Mouse (Mus musculus) lung, embryonic 16.5 days (tissue): ENCODE results near the gene Pdpr. TPM values are rescaled to one million over a fixed set of nuclear protein-coding genes. Genes with fewer than 3 reads are reported as not detected.

Experiments
- ATAC-seq: fragments of 200-750 bp; cut with Nextera tagmentation; 2 replicates; pipeline ENCODE4 v1.8.0; 2017; ENCODE audit warnings: low read depth, mild to moderate bottlenecking, moderate library complexity
- H3K27ac ChIP-seq: fragments of 300-500 bp; sonication (generic); 2 replicates; pipeline ENCODE4 v1.5.1; 2014; ENCODE audit warnings: mild to moderate bottlenecking, control low read depth, low read length
- H3K27me3 ChIP-seq: fragments of 300-500 bp; sonication (generic); 2 replicates; pipeline ENCODE4 v1.6.1; 2014; ENCODE audit warnings: low read depth, low read length, mixed read lengths; ENCODE audit not compliant: control insufficient read depth, insufficient read depth
- H3K36me3 ChIP-seq: fragments of 300-500 bp; sonication (generic); 2 replicates; pipeline ENCODE4 v1.6.1; 2014; ENCODE audit warnings: low read length; ENCODE audit not compliant: control insufficient read depth, insufficient read depth
- H3K4me1 ChIP-seq: fragments of 300-500 bp; sonication (generic); replicated peaks from 2 replicates; pipeline ENCODE4 v1.6.1; 2014; ENCODE audit warnings: low read length, mixed read lengths; ENCODE audit not compliant: control insufficient read depth, insufficient read depth
- H3K4me2 ChIP-seq: fragments of 300-500 bp; sonication (generic); 2 replicates; pipeline ENCODE4 v1.6.1; 2014; ENCODE audit warnings: low read depth, low read length, control low read depth
- H3K4me3 ChIP-seq: fragments of 300-500 bp; sonication (generic); 2 replicates; pipeline ENCODE4 v1.5.1; 2014; ENCODE audit warnings: mild to moderate bottlenecking, low read length, control low read depth
- H3K9ac ChIP-seq: fragments of 300-500 bp; sonication (generic); 2 replicates; pipeline ENCODE4 v1.6.1; 2014; ENCODE audit warnings: low read length, control low read depth
- H3K9me3 ChIP-seq: fragments of 300-500 bp; sonication (generic); 2 replicates; pipeline ENCODE4 v1.6.1; 2016; ENCODE audit warnings: low read length; ENCODE audit not compliant: control insufficient read depth
- WGBS: fragments of 180-500 bp; shearing (Covaris S2); extraction: QIAGEN DNeasy Blood & Tissue Kit; methylation state at CpG from one replicate; pipeline ENCODE4 v1.1.7; 2014; 5-methylcytosine and 5-hydroxymethylcytosine counted together
- polyA plus RNA-seq: library from polyadenylated mRNA; unstranded; fragments of >200 nt; fragmentation: Nextera tagmentation; extraction: Ambion mirVana; gene quantifications from 2 replicates; pipeline ENCODE4 v1.2.1, GENCODE M21; 2015

Pdpr gene
- polyA plus RNA-seq = 9.2 and 9.6 TPM in 2 replicates

DNA sequence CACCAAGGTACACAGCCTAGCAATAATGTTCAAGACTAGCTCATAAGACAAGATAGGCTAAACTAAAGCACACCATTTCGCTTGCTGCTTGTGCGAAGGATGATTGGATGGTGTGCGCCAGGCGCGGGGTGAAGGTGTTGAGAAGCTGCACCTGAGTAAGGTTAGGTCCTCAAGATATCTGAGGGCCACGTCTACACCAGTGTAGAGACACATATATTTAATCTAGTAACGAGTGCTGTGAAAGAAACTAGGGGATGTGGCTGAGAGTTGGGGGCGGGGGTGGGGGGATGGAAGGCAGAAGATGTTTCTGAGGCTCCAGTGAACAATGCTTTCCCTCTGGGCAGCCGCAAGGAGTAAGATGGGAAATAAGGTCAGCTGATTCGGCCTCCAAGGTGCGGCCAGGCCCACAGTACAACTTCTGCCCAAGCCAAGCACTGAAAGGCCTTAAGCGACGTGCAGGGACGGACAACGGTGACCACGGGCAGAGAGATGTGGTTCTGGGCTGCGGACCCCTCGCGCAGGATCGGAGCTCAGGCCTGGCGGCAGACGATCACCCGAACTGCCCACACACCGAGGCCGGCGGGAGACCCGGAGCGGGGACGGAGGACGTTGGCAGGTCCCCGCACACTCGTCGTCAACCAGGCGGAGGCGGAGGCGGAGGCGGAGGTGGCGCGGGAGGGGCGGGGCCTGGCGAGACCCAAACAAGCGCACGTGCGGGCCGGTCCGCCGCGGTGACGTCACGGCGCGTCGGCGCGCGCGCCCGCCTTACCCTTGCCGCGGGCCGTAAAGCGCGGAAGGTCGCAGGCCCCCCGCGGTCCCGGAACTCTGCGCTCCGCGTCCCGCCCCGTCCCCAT lies at the start of gene Pdpr:
Gene Pdpr, plus strand, starts transcription at position 766 of the 854 bp plus-strand sequence.
- Histone ChIP-seq H3K4me3 (peak within 1 kb of the TSS; percentile 70), H3K4me1 (peaks cover 10% of the 10 kb centered on the region), H3K4me2 (peak within 1 kb of the TSS; percentile 93), H3K9me3 (no peaks in the 10 kb centered on the region), H3K36me3 (no peaks in the 10 kb centered on the region), H3K27ac (0 out of 2 replicates have a peak within 1 kb of the TSS, but pooled peaks have one; percentile 37), H3K27me3 (no peaks in the 10 kb centered on the region), H3K9ac (peak within 1 kb of the TSS; percentile 75)
- 6% methylated on average over 51 of the region's 72 CpGs for WGBS
- ATAC-seq = peak; percentile 97

DNA sequence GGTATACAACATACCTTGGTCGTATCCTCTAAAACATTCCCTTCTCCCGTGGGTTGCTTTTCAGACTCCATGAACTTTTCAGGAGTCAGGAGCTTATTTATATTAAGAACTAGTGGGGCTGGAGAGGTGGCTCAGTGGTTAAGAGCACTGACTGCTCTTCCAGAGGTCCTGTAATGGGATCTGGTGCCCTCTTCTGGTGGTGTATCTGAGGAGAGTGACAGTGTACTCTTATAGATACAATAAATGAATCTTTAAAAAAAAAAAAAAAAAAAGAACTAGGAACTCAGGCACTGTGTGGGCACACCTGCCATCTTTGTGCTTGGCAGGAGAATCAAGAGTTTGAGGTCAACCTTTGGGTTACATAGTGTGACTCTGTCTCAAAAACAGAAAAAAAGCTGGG lies 45.7 kb upstream of the Pdpr start:
- H3K27ac ChIP-seq = no peak overlapping the region
- peaks cover 72% of the 10 kb centered on the region for H3K36me3 ChIP-seq
- H3K4me1 ChIP-seq = no peaks in the 10 kb centered on the region
- H3K4me2 ChIP-seq = no peak overlapping the region
- no peaks in the 10 kb centered on the region for H3K27me3 ChIP-seq
- ATAC-seq = no peak
- H3K9ac ChIP-seq = no peak overlapping the region
- no peaks in the 10 kb centered on the region for H3K9me3 ChIP-seq
- WGBS = 87% methylated on average over 2 of the region's 2 CpGs
- no peak overlapping the region for H3K4me3 ChIP-seq

DNA sequence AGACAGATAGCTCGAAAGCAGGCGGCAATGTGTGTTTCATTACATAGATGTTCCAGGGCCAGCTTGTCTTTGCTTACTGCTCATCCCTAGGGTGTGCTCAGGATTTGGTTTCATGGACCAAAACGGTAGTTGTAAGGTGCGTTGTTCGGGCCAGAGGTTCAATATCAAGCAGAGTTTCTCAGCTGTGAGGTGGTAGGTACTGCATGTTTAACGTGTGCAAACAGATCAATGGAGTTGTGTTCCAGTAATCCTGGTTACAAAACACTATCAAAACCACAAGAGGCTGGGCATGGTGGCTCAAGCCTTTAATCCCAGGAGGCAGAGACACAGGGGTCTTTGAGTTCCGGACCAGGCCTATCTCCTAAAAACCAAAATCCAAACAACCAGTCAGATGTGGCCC lies 45.3 kb upstream of the Pdpr start:
- 91% methylated on average over 7 of the region's 7 CpGs for WGBS
- H3K4me3 ChIP-seq = no peak overlapping the region
- no peak for ATAC-seq
- H3K4me2 ChIP-seq = no peak overlapping the region
- H3K4me1 ChIP-seq = no peaks in the 10 kb centered on the region
- no peak overlapping the region for H3K9ac ChIP-seq
- H3K27ac ChIP-seq = no peak overlapping the region
- no peaks in the 10 kb centered on the region for H3K9me3 ChIP-seq
- H3K27me3 ChIP-seq = no peaks in the 10 kb centered on the region
- peaks cover 72% of the 10 kb centered on the region for H3K36me3 ChIP-seq

DNA sequence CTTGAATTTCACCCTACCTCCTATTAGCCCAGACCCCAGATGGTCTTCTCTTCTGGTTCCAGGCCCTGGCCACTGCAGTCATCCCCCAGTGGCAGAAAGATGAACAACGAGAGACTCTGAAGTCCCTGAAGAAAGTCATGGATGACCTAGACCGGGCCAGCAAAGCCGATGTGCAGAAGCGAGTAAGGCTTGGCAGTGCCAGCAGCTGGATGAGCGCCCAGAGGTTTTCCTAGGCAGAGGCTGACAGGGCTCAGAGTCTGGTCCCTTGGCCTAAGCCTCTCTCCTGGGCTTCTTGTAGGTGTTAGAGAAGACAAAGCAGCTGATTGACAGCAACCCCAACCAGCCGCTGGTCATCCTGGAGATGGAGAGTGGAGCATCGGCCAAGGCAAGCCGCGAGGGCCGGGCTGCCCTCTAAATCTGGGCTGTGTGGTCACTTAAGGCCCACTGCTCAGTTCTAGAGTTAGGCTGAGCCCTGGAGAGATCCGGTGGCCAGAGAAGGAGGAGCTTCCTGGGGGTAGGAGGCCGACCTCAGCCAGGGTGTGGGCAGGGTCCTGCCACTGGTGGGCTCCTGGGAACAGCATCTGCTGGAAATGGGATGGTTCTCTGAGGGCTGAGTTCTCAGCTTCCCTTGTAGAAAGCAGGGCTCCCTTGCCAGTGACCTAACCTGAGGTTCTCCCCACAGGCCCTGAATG lies 40.5 kb upstream of the Pdpr start:
- Histone ChIP-seq H3K4me2 (no peak overlapping the region), H3K27me3 (no peaks in the 10 kb centered on the region), H3K4me1 (peaks cover 11% of the 10 kb centered on the region), H3K27ac (no peak overlapping the region), H3K36me3 (peaks cover 51% of the 10 kb centered on the region), H3K9ac (no peak overlapping the region), H3K4me3 (no peak overlapping the region), H3K9me3 (no peaks in the 10 kb centered on the region)
- WGBS = 92% methylated on average over 12 of the region's 12 CpGs
- no peak for ATAC-seq

DNA sequence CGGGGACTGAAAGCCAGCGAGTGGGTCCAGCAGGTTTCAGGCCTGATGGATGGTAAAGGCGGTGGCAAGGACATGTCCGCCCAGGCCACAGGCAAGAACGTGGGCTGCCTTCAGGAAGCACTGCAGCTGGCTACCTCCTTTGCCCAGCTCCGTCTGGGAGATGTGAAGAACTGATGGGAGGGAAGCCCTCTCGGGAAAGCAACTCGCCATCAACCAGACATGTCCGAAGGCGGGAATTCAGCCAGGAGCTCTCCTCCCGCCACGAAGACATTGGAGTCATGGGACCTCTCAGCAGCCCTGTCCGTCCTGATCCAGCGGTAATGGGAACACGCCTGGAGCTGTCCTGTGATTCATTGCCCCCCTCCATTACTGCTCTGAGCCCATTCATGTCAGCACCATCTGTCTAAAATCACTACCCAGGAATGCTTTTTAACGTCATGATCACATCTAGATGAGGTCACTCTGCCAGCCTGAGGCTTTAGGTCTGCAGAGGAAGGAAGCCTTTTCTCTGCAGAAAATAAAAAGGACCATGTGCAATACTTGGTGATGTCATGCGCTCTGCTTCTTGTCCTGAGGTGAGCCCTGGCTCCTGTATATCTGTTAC lies 39.3 kb upstream of the Pdpr start:
- 87% methylated on average over 17 of the region's 17 CpGs for WGBS
- Histone ChIP-seq H3K4me1 (peaks cover 11% of the 10 kb centered on the region), H3K27me3 (no peaks in the 10 kb centered on the region), H3K9ac (no peak overlapping the region), H3K9me3 (no peaks in the 10 kb centered on the region), H3K36me3 (peaks cover 43% of the 10 kb centered on the region), H3K4me2 (no peak overlapping the region), H3K27ac (no peak overlapping the region), H3K4me3 (no peak overlapping the region)
- no peak for ATAC-seq

DNA sequence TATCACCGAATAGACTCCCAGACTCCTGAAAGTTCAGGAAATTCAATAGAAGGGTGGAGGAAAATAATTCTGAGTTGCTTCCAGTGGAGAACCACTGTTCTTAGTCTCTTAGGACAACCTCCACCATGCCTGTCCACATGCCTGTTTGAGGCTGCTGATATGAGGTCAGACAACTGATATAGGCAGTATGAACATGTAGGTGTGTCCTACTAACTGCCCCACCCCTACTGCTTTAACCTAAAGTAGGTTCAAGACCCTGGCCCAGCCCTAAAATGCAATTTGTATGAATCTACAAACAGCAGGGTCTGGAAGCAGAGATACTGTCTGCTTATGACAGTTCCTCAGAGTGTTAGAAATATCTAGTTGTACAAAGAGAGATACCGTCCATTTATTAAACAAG lies 38.8 kb upstream of the Pdpr start:
- peaks cover 11% of the 10 kb centered on the region for H3K4me1 ChIP-seq
- H3K36me3 ChIP-seq = peaks cover 38% of the 10 kb centered on the region
- no peak for ATAC-seq
- 59% methylated on average over 2 of the region's 2 CpGs for WGBS
- H3K4me2 ChIP-seq = no peak overlapping the region
- H3K27ac ChIP-seq = no peak overlapping the region
- no peaks in the 10 kb centered on the region for H3K9me3 ChIP-seq
- H3K4me3 ChIP-seq = peak overlapping the region; percentile 95
- H3K9ac ChIP-seq = no peak overlapping the region
- no peaks in the 10 kb centered on the region for H3K27me3 ChIP-seq

DNA sequence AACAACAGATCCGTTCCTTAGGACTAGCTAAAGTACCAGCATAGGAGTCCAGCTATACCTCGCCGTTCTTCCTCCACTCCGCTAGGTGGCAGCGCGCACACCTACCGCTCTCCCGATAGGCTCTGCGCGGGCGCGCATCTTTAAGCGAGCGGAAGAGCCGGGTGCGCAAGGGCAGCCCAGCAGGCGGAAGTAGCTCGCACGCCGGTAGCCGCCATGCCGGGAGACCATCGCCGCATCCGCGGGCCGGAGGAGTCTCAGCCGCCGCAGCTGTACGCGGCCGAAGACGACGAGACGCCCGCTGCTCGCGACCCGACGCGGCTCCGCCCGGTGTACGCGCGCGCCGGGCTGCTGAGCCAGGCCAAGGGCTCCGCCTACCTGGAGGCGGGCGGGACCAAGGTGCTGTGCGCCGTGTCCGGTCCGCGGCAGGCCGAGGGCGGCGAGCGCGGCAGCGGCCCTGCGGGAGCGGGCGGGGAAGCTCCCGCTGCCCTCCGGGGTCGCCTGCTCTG lies 38.2 kb upstream of the Pdpr start, which contains the start of gene Exosc6:
Gene Exosc6, plus strand, starts transcription at position 182 of the 506 bp plus-strand sequence.
- under 1% methylated on average over 53 of the region's 68 CpGs for WGBS
- Histone ChIP-seq H3K27ac (peak within 1 kb of the TSS; percentile 82), H3K4me1 (peaks cover 15% of the 10 kb centered on the region), H3K36me3 (peaks cover 38% of the 10 kb centered on the region), H3K9ac (peak within 1 kb of the TSS; percentile 91), H3K4me3 (peak within 1 kb of the TSS; percentile 95), H3K27me3 (no peaks in the 10 kb centered on the region), H3K4me2 (peak within 1 kb of the TSS; percentile 97), H3K9me3 (no peaks in the 10 kb centered on the region)
- ATAC-seq = peak; percentile 95

DNA sequence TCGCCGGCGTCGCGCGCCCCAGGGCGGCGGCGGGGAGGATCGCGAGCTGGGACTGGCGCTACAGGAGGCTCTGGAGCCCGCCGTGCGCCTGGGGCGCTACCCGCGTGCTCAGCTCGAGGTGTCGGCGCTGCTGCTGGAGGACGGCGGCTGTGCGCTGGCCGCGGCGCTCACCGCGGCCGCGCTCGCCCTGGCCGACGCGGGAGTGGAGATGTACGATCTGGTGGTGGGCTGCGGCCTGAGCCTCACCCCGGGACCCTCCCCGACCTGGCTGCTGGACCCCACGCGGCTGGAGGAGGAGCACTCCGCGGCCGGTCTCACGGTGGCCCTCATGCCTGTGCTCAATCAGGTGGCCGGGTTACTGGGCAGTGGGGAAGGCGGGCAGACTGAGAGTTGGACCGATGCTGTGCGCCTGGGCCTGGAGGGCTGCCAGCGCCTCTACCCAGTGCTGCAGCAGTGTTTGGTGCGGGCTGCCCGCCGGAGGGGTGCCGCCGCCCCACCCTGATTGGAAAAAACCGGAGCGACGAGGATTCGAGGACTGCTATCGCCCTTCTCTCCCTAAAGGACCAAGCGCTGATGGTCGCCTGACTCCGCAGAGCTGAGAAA lies 37.6 kb upstream of the Pdpr start:
- ATAC-seq = peak; percentile 68
- peak overlapping the region; percentile 91 for H3K9ac ChIP-seq
- H3K4me2 ChIP-seq = peak overlapping the region; percentile 97
- H3K27ac ChIP-seq = peak overlapping the region; percentile 82
- peak overlapping the region; percentile 95 for H3K4me3 ChIP-seq
- H3K4me1 ChIP-seq = peaks cover 17% of the 10 kb centered on the region
- under 1% methylated on average over 51 of the region's 63 CpGs for WGBS
- H3K9me3 ChIP-seq = no peaks in the 10 kb centered on the region
- H3K27me3 ChIP-seq = no peaks in the 10 kb centered on the region
- peaks cover 33% of the 10 kb centered on the region for H3K36me3 ChIP-seq
